Mouse (Mus musculus): ENCODE data around the gene Tbc1d12. TPM values are rescaled to one million over a fixed set of nuclear protein-coding genes. Genes with fewer than 3 reads are reported as not detected.
"Not testable (repeated sequence)": the region's sequence is repeated elsewhere in the genome, so short reads cannot be mapped to it uniquely, and the experiment has no call there.

The Tbc1d12 gene
- polyA plus RNA-seq, 1 experiment, result 0.32 TPM

DNA sequence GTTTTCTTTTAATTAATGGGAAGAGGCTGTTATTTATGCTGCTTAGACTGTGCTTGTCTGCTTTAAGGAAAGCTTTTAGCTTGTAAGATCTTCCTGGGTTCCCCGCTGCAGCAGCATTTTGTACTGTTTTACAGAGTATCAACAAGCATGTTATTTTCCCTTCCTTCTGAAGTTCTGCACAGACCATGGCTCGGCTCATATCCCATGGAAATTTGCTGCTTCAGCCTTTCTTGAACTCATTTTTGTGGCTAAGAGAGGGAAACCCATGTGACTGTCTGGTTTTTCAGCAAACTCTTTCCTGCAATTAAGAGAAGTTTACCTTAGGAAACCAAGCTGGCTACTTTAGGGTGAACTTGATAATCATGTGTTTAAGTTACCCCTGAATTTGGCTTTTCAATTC lies 10.0 kb downstream of the Tbc1d12 start:
- Histone ChIP-seq H3K4me2 (ENCODE audit: low read depth) (no peak overlapping the region), H3ac (ENCODE audit: control insufficient read depth, insufficient read length) (no peak overlapping the region), H3K79me2 (ENCODE audit: control insufficient read depth, insufficient read depth) (no peaks in the 10 kb centered on the region), H3K4me3 (no peak overlapping the region), H3K27me3 (ENCODE audit: control insufficient read depth, insufficient read depth, insufficient read length) (peaks cover 6% of the 10 kb centered on the region), H3K36me3 (ENCODE audit: control insufficient read depth, insufficient read depth) (no peaks in the 10 kb centered on the region)
- TF ChIP-seq TCF12 (IDR thresholded peaks at IDR 0.05; ENCODE audit: insufficient read depth, poor library complexity, severe bottlenecking), result no peak

GRCm38 (mm10) chr19:38858224-38858623 lies 21.8 kb downstream of the Tbc1d12 start:
- Histone ChIP-seq H3K4me3 (no peak overlapping the region), H3K4me2 (ENCODE audit: low read depth) (no peak overlapping the region), H3K36me3 (ENCODE audit: control insufficient read depth, insufficient read depth) (no peaks in the 10 kb centered on the region), H3ac (ENCODE audit: control insufficient read depth, insufficient read length) (no peak overlapping the region), H3K27me3 (ENCODE audit: control insufficient read depth, insufficient read depth, insufficient read length) (peaks cover 18% of the 10 kb centered on the region), H3K79me2 (ENCODE audit: control insufficient read depth, insufficient read depth) (no peaks in the 10 kb centered on the region)
- TF ChIP-seq TCF12 (IDR thresholded peaks at IDR 0.05; ENCODE audit: insufficient read depth, poor library complexity, severe bottlenecking) (no peak), USF1 (IDR thresholded peaks at IDR 0.05; ENCODE audit: low read depth) (no peak), REST (IDR thresholded peaks at IDR 0.05; ENCODE audit: insufficient read depth, insufficient read length) (no peak), SRF (IDR thresholded peaks at IDR 0.05; ENCODE audit: control insufficient read depth, insufficient read length, low read depth) (no peak), TCF3 (IDR thresholded peaks at IDR 0.05; ENCODE audit: insufficient read length, low read depth) (no peak), MAX (IDR thresholded peaks at IDR 0.05; ENCODE audit: low read depth) (no peak), MYOG (IDR thresholded peaks at IDR 0.05; ENCODE audit: control insufficient read depth in 1 of 3, insufficient read depth in 1 of 3, insufficient read length in 2 of 3, low read depth in 2 of 3) (no peak)

GRCm38 (mm10) chr19:38862523-38862922 lies 26.1 kb downstream of the Tbc1d12 start:
- no peak overlapping the region for H3K4me3 ChIP-seq
- TF ChIP-seq E2F4 (IDR thresholded peaks at IDR 0.05; ENCODE audit: insufficient read depth) (no peak), MYOG (IDR thresholded peaks at IDR 0.05; ENCODE audit: control insufficient read depth in 1 of 3, insufficient read depth in 1 of 3, insufficient read length in 2 of 3, low read depth in 2 of 3) (no peak), CEBPB (IDR thresholded peaks at IDR 0.05; ENCODE audit: insufficient read depth, poor library complexity, severe bottlenecking) (no peak), REST (IDR thresholded peaks at IDR 0.05; ENCODE audit: insufficient read depth, insufficient read length) (no peak), TCF3 (IDR thresholded peaks at IDR 0.05; ENCODE audit: insufficient read length, low read depth) (no peak), MAX (IDR thresholded peaks at IDR 0.05; ENCODE audit: low read depth) (no peak), SRF (IDR thresholded peaks at IDR 0.05; ENCODE audit: control insufficient read depth, insufficient read length, low read depth) (no peak), POLR2A (IDR thresholded peaks at IDR 0.05; ENCODE audit: insufficient read length, low read depth) (no peak), MYOD1 (IDR thresholded peaks at IDR 0.05; ENCODE audit: control insufficient read depth in 1 of 3, insufficient read length in 2 of 3, low read depth in 2 of 3) (no peak), POLR2AphosphoS2 (IDR thresholded peaks at IDR 0.05; ENCODE audit: insufficient read length, low read depth) (no peak), USF1 (IDR thresholded peaks at IDR 0.05; ENCODE audit: low read depth) (no peak), TCF12 (IDR thresholded peaks at IDR 0.05; ENCODE audit: insufficient read depth, poor library complexity, severe bottlenecking) (no peak)

DNA sequence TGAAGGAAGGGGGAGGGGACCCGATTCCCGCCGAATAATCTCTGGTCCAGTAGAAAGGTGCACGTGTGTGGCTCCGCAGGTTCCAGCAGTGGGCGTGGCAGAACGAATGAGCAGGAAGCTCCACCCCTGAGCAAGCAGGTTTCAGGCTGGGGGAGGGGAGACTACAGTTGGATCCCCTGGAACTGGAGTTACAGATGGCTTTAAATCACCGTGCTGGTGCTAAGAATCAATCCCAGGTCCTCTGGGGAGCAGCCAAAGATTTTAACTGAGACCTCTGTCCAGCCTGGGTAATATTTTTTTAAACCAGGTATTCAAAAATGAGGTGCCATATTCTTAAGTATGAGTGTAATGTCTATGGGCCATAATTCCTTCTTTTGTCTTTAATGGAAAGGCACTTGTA lies 38.4 kb downstream of the Tbc1d12 start:
- H3K79me2 ChIP-seq (ENCODE audit: control insufficient read depth, insufficient read depth); H3K36me3 ChIP-seq (ENCODE audit: control insufficient read depth, insufficient read depth); H3K27me3 ChIP-seq (ENCODE audit: control insufficient read depth, insufficient read depth, insufficient read length); H3K4me3 ChIP-seq; H3ac ChIP-seq (ENCODE audit: control insufficient read depth, insufficient read length); H3K4me2 ChIP-seq (ENCODE audit: low read depth): not testable (repeated sequence)

More at GRCm38 (mm10) chr19:38862523-38862922, 26.1 kb downstream of the Tbc1d12 start:
- no peaks in the 10 kb centered on the region for H3K79me2 ChIP-seq (ENCODE audit: control insufficient read depth, insufficient read depth)
- no peak overlapping the region for H3K4me2 ChIP-seq (ENCODE audit: low read depth)
- peaks cover 6% of the 10 kb centered on the region for H3K27me3 ChIP-seq (ENCODE audit: control insufficient read depth, insufficient read depth, insufficient read length)
- H3ac ChIP-seq (ENCODE audit: control insufficient read depth, insufficient read length), result no peak overlapping the region
- no peaks in the 10 kb centered on the region for H3K36me3 ChIP-seq (ENCODE audit: control insufficient read depth, insufficient read depth)

DNA sequence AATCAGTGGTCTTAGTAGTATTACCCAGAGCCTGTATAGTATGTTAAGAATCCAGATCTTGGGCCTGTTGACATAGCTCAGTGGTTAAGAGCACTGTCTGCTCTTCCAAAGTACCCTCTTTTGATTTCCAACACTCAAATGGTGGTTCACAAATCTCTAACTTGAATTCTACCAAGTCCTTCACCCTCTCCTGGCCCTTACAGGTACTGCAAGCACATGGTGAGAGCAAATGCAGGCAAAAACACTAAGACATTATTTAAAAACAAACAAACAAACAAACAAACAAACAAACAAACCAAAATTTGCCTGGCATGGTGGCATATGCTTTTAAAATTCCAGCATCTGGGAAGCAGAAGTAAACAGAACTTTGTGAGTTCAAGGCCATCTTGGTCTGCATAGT lies 43.9 kb downstream of the Tbc1d12 start:
- no peak overlapping the region for H3ac ChIP-seq (ENCODE audit: control insufficient read depth, insufficient read length)
- H3K79me2 ChIP-seq (ENCODE audit: control insufficient read depth, insufficient read depth), result no peaks in the 10 kb centered on the region
- H3K27me3 ChIP-seq (ENCODE audit: control insufficient read depth, insufficient read depth, insufficient read length), result no peaks in the 10 kb centered on the region
- no peak overlapping the region for H3K4me3 ChIP-seq
- no peak overlapping the region for H3K4me2 ChIP-seq (ENCODE audit: low read depth)
- no peaks in the 10 kb centered on the region for H3K36me3 ChIP-seq (ENCODE audit: control insufficient read depth, insufficient read depth)
- TF ChIP-seq E2F4 (IDR thresholded peaks at IDR 0.05; ENCODE audit: insufficient read depth) (no peak), TCF12 (IDR thresholded peaks at IDR 0.05; ENCODE audit: insufficient read depth, poor library complexity, severe bottlenecking) (no peak), POLR2AphosphoS2 (IDR thresholded peaks at IDR 0.05; ENCODE audit: insufficient read length, low read depth) (no peak), REST (IDR thresholded peaks at IDR 0.05; ENCODE audit: insufficient read depth, insufficient read length) (no peak), POLR2A (IDR thresholded peaks at IDR 0.05; ENCODE audit: insufficient read length, low read depth) (no peak), MYOD1 (IDR thresholded peaks at IDR 0.05; ENCODE audit: control insufficient read depth in 1 of 3, insufficient read length in 2 of 3, low read depth in 2 of 3) (no peak), USF1 (IDR thresholded peaks at IDR 0.05; ENCODE audit: low read depth) (no peak), TCF3 (IDR thresholded peaks at IDR 0.05; ENCODE audit: insufficient read length, low read depth) (no peak), MAX (IDR thresholded peaks at IDR 0.05; ENCODE audit: low read depth) (no peak), MYOG (IDR thresholded peaks at IDR 0.05; ENCODE audit: control insufficient read depth in 1 of 3, insufficient read depth in 1 of 3, insufficient read length in 2 of 3, low read depth in 2 of 3) (no peak), CEBPB (IDR thresholded peaks at IDR 0.05; ENCODE audit: insufficient read depth, poor library complexity, severe bottlenecking) (no peak), SRF (IDR thresholded peaks at IDR 0.05; ENCODE audit: control insufficient read depth, insufficient read length, low read depth) (no peak)

Data from myocyte (in vitro differentiated cells).